Mouse (Mus musculus): ENCODE measurements around the gene Daw1.

Gene Daw1

DNA sequence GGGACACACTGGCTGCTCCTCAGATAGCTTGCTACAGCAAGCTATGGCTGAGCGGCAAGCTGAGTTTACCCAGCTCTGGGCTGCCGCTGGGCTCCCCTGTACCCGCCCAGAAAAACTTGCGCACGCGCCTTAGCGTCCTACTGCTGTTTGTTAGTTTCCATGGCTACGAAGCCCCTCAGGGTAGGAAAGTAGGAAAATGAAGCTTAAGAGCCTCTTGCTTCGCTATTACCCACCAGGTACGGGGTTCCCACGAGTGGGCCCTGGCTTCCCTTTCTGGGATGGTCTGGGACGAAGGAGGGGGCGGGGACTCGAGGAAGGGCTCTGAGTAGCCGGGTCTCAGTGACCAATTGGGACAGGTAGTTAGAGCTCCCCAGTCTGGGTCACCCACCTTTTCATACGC lies at the start of gene Daw1:
TSS of gene Daw1 (plus strand) at position 150 of the 400 bp plus-strand sequence.
- no peak for DNase-seq (ENCODE audit: low read depth, low spot score)

DNA sequence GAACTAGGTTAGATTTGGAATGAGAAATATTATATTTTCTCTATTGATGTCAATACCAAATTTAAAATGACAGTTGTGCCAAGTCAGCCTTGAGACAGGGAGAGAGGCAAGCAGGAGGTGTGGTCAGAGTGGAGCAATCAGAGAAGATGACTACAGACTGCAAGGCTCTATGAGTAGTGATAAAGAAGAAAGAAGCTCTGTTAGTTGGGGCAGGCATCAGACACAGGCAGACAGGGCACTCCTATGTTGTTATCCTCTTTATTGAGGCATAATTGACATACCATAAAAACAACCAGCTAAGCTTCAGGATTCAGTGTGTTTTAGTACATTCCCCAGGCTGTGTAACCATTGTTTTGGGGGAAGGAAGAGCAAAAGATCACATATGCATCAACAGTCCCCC lies 48.6 kb upstream of the Daw1 start:
- DNase-seq (ENCODE audit: low read depth, low spot score) = no peak

DNA sequence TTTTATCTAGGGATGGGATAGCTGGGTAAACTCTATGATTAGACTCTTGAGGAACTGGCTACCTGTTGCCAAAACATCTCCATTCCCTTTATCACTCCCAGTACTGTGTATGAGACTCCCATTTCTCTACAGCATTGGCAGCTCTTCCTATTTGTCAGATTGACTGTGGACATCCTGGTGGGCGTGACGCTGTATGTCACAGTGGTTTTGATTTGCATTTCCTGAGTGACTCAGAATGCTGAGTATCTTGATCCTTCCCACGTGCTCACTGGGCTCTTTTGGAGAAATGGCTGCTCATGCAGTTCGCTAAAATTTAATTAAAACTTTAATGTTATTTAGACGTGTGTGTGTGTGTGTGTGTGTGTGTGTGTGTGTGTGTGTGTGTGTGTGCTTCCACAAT lies 47.8 kb upstream of the Daw1 start:
- no peak for DNase-seq (ENCODE audit: low read depth, low spot score)

DNA sequence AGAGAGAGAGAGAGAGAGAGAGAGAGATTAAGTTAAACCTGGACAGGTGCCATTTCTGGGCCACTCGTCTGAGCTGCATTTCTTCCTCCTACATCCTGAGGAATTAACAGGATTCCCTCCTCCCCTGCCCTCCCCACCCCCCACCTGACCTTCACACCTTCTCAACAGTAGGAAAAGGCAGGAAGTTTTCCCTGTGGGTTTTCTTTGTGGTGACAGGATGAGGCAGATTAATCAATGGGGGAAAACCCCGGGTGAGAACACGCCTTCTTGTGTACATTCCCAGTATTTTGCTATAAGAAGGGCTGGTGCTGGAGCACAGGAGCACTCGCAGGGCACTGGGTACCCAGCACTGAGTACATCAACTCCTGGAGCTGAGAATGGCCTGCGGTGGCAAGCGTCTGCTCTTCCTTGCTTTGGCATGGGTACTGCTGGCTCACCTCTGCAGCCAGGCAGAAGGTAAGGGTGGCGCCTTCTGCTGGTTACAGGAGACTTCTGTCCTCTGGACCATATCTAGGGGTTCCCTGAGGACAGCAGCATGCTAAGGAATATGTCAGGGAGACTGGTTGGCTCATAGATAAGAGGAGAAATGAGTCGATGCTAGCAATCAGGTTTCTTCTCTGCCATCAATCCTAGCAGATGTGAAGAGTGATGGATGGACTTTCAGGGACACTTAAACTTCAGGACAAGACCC lies 43.0 kb upstream of the Daw1 start, which contains the start of gene Ccl20:
TSS of gene Ccl20 (plus strand) at position 320 of the 691 bp plus-strand sequence.
- DNase-seq (ENCODE audit: low read depth, low spot score) = no peak

- no peak for DNase-seq (ENCODE audit: low read depth, low spot score)
These were observed 42.3 kb upstream of the Daw1 start for GRCm38 (mm10) chr1:83117217-83117616.

GRCm38 (mm10) chr1:83117661-83118060 lies 41.9 kb upstream of the Daw1 start:
- DNase-seq (ENCODE audit: low read depth, low spot score) = peak; percentile 65

DNA sequence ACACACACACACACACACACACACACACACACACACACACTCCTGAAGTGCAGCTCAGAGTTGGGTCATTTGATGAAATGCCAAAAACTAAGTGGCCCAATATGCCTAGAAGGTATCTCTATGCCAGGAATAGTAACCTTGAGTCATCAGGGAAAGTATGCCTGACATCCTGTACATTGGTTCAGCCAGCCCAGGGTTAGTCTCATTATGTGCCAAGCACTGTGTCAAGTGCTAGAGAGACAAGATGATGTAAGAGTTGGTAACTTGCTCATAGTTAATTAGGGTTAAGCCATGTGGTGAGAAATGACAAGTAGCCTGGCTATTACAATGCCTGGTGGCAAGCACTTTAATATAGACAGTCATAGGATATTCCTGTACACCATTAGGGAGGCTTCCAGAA lies 39.6 kb upstream of the Daw1 start:
- no peak for DNase-seq (ENCODE audit: low read depth, low spot score)

- DNase-seq (ENCODE audit: low read depth, low spot score) = no peak
These were observed 39.2 kb upstream of the Daw1 start for GRCm38 (mm10) chr1:83120312-83120711.

GRCm38 (mm10) chr1:83123201-83123600 lies 36.4 kb upstream of the Daw1 start:
- DNase-seq (ENCODE audit: low read depth, low spot score) = no peak

DNA sequence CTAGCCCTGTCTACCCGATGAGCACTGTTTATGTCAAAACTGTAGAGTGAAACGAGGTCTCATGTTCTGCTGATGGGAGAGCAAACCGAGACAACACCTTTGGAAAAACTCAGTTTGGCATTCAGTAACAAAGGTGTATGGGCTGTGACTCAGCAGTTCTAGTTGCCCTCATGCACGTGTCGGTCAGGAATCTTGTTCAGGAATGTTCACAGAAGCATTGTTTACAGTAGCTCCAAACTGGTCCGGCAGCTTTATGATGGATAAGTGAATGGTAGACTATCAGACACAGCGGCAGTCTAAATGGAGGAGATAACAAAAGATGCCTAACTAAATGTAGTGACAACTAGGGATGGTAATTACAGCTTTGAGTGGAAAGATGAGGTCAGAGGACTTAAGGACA lies 23.7 kb upstream of the Daw1 start:
- no peak for DNase-seq (ENCODE audit: low read depth, low spot score)

DNA sequence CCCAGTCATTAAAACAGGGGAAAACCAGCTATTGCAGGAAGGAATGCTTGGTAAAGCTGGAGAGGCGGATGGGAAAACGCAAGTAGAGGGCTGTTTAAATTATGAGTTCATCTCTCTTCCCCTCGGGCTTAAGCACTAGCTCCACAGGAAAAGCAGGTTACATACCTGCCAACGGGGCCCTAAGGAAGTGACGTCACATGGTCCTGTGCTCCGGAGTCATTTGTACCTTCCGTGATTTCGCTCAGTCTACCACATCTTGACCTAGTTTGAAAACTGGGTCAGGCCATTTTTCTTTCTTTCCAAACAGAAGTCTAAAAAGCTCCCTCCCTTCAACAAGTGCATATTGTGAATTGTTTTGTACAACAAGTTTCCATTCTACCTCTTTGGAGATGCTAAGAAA lies 21.7 kb upstream of the Daw1 start:
- DNase-seq (ENCODE audit: low read depth, low spot score) = no peak

GRCm38 (mm10) chr1:83138721-83139120 lies 20.8 kb upstream of the Daw1 start:
- DNase-seq (ENCODE audit: low read depth, low spot score) = no peak

GRCm38 (mm10) chr1:83141510-83141909 lies 18.0 kb upstream of the Daw1 start:
- DNase-seq (ENCODE audit: low read depth, low spot score) = no peak

DNA sequence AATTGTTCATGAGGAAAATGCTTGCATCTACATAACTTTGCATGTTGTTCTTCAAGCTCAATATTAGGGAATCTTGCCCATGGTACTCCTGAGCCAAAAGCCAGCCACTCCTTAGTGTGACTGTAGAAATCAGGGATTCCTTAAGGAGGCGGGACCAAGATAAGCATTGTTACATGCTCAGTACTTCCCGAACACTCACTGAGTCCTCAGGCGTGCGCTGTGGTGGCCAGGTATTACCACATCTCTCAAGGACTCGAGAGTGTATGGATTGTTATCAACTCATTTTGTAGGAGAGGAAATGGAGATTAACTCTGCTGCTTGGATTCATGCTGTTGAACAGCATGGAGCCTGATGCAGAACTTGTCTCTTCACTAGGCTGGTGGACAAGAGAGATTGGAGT lies 17.5 kb upstream of the Daw1 start:
- no peak for DNase-seq (ENCODE audit: low read depth, low spot score)

DNA sequence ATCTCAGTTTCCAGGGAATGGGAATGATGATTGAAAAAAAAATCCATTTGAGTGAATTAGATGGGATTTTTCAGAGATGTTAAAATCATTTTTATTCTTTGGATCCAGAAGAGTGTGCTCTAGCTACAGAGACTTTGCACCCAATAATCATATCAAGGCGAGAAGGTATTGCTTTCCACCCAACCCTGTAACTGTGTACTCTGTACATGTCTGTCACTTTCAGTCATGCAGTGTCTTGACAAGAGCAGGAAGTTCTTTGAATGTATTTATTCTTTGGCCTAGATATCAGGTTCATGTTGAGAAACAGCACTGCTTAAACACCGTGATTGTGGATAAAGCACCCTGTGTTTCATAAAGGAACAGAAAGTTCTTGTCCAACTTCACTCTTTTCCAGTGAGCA lies 13.0 kb upstream of the Daw1 start:
- DNase-seq (ENCODE audit: low read depth, low spot score) = no peak

- DNase-seq (ENCODE audit: low read depth, low spot score) = no peak
These were observed 9.3 kb upstream of the Daw1 start for GRCm38 (mm10) chr1:83150227-83150626.

GRCm38 (mm10) chr1:83152961-83153360 lies 6.6 kb upstream of the Daw1 start:
- peak; percentile 66 for DNase-seq (ENCODE audit: low read depth, low spot score)

- DNase-seq (ENCODE audit: low read depth, low spot score) = no peak
These were observed 2.7 kb upstream of the Daw1 start for GRCm38 (mm10) chr1:83156876-83157275.

GRCm38 (mm10) chr1:83161658-83162057 lies 2.1 kb downstream of the Daw1 start:
- DNase-seq (ENCODE audit: low read depth, low spot score) = no peak

GRCm38 (mm10) chr1:83164027-83164426 lies 4.5 kb downstream of the Daw1 start:
- DNase-seq (ENCODE audit: low read depth, low spot score) = no peak

DNA sequence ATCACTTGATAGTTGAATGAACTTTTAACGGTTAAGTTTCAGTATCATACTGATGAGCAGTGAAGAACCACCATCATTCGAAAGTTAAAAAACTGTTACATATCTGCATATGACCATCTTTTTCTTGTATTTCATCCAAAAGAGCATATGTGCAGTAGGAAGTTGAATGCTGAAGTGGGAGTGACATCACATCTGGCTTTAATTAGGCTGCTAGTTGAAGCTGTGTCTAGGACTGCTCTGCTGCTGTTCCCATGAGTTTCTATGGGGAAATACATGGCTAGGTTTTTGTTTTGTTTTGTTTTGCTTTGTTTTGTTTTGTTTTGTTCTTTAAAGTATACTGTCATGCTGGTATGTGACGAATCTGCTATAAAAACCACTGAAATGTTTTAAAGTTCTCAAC lies 9.6 kb downstream of the Daw1 start:
- no peak for DNase-seq (ENCODE audit: low read depth, low spot score)

GRCm38 (mm10) chr1:83175985-83176384 lies 16.4 kb downstream of the Daw1 start:
- DNase-seq (ENCODE audit: low read depth, low spot score) = no peak

GRCm38 (mm10) chr1:83179531-83179930 lies 20.0 kb downstream of the Daw1 start:
- no peak for DNase-seq (ENCODE audit: low read depth, low spot score)

GRCm38 (mm10) chr1:83181418-83181817 lies 21.9 kb downstream of the Daw1 start:
- no peak for DNase-seq (ENCODE audit: low read depth, low spot score)

All from telencephalon, adult 2 months (tissue).